8 mouse cellular contexts compared by ENCODE assay signal in genomic region chr2:156065099-156066041, GRCm38 (mm10). TPM values are rescaled to one million over a fixed set of nuclear protein-coding genes. Genes with fewer than 3 reads are reported as not detected.
DNase-seq lines count a peak whose midpoint lies in the region; ATAC-seq and TF ChIP-seq lines count a peak whose summit lies in the region.

Gene Spag4, plus strand, starts transcription at chr2:156065175.

- H3K4me2 ChIP-seq in heart, embryonic 13.5 days: peak within 1 kb of the TSS; percentile 95
- H3K4me2 ChIP-seq in kidney, postnatal 0 days (ENCODE audit: low read length): peak within 1 kb of the TSS; percentile 100
- H3K4me2 ChIP-seq in neural tube, embryonic 14.5 days (ENCODE audit: low read depth, low read length): peak within 1 kb of the TSS; percentile 87

- WGBS in heart, embryonic 13.5 days: under 1% methylated on average over 78 of the region's 81 CpGs
- under 1% methylated on average over 69 of the region's 81 CpGs for WGBS in kidney, postnatal 0 days
- WGBS in lung, adult 2 months: under 1% methylated on average over 81 of the region's 81 CpGs
- WGBS in neural tube, embryonic 14.5 days: under 1% methylated on average over 72 of the region's 81 CpGs

- H3K27ac ChIP-seq in ES-Bruce4 (ENCODE audit: insufficient read depth, low read length): no peak within 1 kb of the TSS
- H3K27ac ChIP-seq in heart, embryonic 13.5 days (replicated peaks): peak within 1 kb of the TSS; percentile 78
- H3K27ac ChIP-seq in kidney, postnatal 0 days: peak within 1 kb of the TSS; percentile 79
- peak within 1 kb of the TSS; percentile 87 for H3K27ac ChIP-seq in neural tube, embryonic 14.5 days (ENCODE audit: low read depth, low read length)

- peak within 1 kb of the TSS; percentile 84 for H3K4me3 ChIP-seq in ES-Bruce4 (ENCODE audit: low read depth, low read length)
- peak within 1 kb of the TSS; percentile 74 for H3K4me3 ChIP-seq in heart, embryonic 13.5 days
- peak within 1 kb of the TSS; percentile 76 for H3K4me3 ChIP-seq in kidney, postnatal 0 days (replicated peaks; ENCODE audit: low read depth, low read length)
- peak within 1 kb of the TSS; percentile 64 for H3K4me3 ChIP-seq in lung, adult 2 months (replicated peaks; ENCODE audit: extremely low read depth, low read depth, low read length)
- peak within 1 kb of the TSS; percentile 79 for H3K4me3 ChIP-seq in neural tube, embryonic 14.5 days (ENCODE audit: low read depth, low read length)

- TF ChIP-seq EP300 in ES-Bruce4 (IDR thresholded peaks at IDR 0.05; ENCODE audit: insufficient read depth, low read depth, low read length): no peak

- peak within 1 kb of the TSS; percentile 82 for H3K9ac ChIP-seq in ES-Bruce4 (ENCODE audit: low read depth, poor library complexity, severe bottlenecking)
- peak within 1 kb of the TSS; percentile 86 for H3K9ac ChIP-seq in heart, embryonic 13.5 days
- peak within 1 kb of the TSS; percentile 62 for H3K9ac ChIP-seq in kidney, postnatal 0 days (ENCODE audit: low read depth, low read length)
- peak within 1 kb of the TSS; percentile 78 for H3K9ac ChIP-seq in neural tube, embryonic 14.5 days (replicated peaks; ENCODE audit: low read depth, low read length)

- H3K9me3 ChIP-seq in ES-Bruce4 (replicated peaks; ENCODE audit: control insufficient read depth, insufficient read depth, low read length, poor library complexity, severe bottlenecking): no peaks in the 10 kb centered on the region
- H3K9me3 ChIP-seq in heart, embryonic 13.5 days: no peaks in the 10 kb centered on the region
- no peaks in the 10 kb centered on the region for H3K9me3 ChIP-seq in kidney, postnatal 0 days (replicated peaks; ENCODE audit: low read length)
- H3K9me3 ChIP-seq in neural tube, embryonic 14.5 days (ENCODE audit: control insufficient read depth, low read length): no peaks in the 10 kb centered on the region

- peak; percentile 62 for ATAC-seq in erythroblast, adult 5-6 weeks (replicated peaks; ENCODE audit: low FRiP score, poor library complexity, severe bottlenecking)
- peak; percentile 79 for ATAC-seq in heart, embryonic 13.5 days (ENCODE audit: extremely low read depth, insufficient number of reproducible peaks, low FRiP score, low TSS enrichment)
- peak; percentile 82 for ATAC-seq in kidney, postnatal 0 days (replicated peaks; ENCODE audit: low FRiP score, low read depth)
- peak; percentile 77 for ATAC-seq in neural tube, embryonic 14.5 days (ENCODE audit: low read depth)

- no peaks in the 10 kb centered on the region for H3K27me3 ChIP-seq in ES-Bruce4 (ENCODE audit: control insufficient read depth, insufficient read depth, low read length, poor library complexity, severe bottlenecking)
- H3K27me3 ChIP-seq in heart, embryonic 13.5 days (replicated peaks): no peaks in the 10 kb centered on the region
- H3K27me3 ChIP-seq in kidney, postnatal 0 days (ENCODE audit: insufficient read depth, low read length): no peaks in the 10 kb centered on the region
- H3K27me3 ChIP-seq in neural tube, embryonic 14.5 days (ENCODE audit: control insufficient read depth, insufficient read depth, low read length): no peaks in the 10 kb centered on the region; the same call in 1 of the 2 replicates

- TF ChIP-seq CTCF in ES-Bruce4 (IDR thresholded peaks at IDR 0.05; ENCODE audit: low read depth, low read length): no peak
- no peak for TF ChIP-seq CTCF in kidney, postnatal 0 days (IDR thresholded peaks at IDR 0.05; ENCODE audit: low read depth)
- TF ChIP-seq CTCF in lung, adult 2 months (IDR thresholded peaks at IDR 0.05; ENCODE audit: insufficient read depth, low read length): no peak

- no peaks in the 10 kb centered on the region for H3K36me3 ChIP-seq in ES-Bruce4 (ENCODE audit: control insufficient read depth, insufficient read depth, low read length, poor library complexity, severe bottlenecking)
- H3K36me3 ChIP-seq in heart, embryonic 13.5 days: peaks cover 25% of the 10 kb centered on the region
- no peaks in the 10 kb centered on the region for H3K36me3 ChIP-seq in kidney, postnatal 0 days (ENCODE audit: insufficient read depth, low read length)
- H3K36me3 ChIP-seq in neural tube, embryonic 14.5 days (ENCODE audit: control insufficient read depth, insufficient read depth, low read length): peaks cover 13% of the 10 kb centered on the region

- H3K4me1 ChIP-seq in ES-Bruce4 (ENCODE audit: control insufficient read depth, insufficient read depth, low read length): no peaks in the 10 kb centered on the region
- peaks cover 13% of the 10 kb centered on the region for H3K4me1 ChIP-seq in heart, embryonic 13.5 days
- peaks cover 8% of the 10 kb centered on the region; the same call in 1 of the 2 replicates for H3K4me1 ChIP-seq in kidney, postnatal 0 days (replicated peaks; ENCODE audit: insufficient read depth, low read length)
- H3K4me1 ChIP-seq in lung, adult 2 months (ENCODE audit: control insufficient read depth, insufficient read depth, low read length): no peaks in the 10 kb centered on the region
- H3K4me1 ChIP-seq in neural tube, embryonic 14.5 days (ENCODE audit: control insufficient read depth, insufficient read depth, low read length): peaks cover 3% of the 10 kb centered on the region; the same call in 1 of the 2 replicates

- DNase-seq in brain, embryonic 18.5 days (ENCODE audit: low read depth, low spot score): peak; percentile 24
- peak; percentile 74 for DNase-seq in kidney, postnatal 0 days (ENCODE audit: low spot score)
- peak; percentile 71 for DNase-seq in lung, adult 2 months
- DNase-seq in testis, postnatal 14 days (ENCODE audit: low spot score): peak; percentile 85

- no peak for TF ChIP-seq POLR2A in ES-Bruce4 (IDR thresholded peaks at IDR 0.05; ENCODE audit: insufficient read depth, low read length)
- TF ChIP-seq POLR2A in lung, adult 2 months (IDR thresholded peaks at IDR 0.05; ENCODE audit: borderline replicate concordance, extremely low read depth, low read depth, low read length): no peak

RNA-seq across cellular contexts. Expression of gene Spag4, which starts in this region (rescaled TPM):
- 3.8 and 6.1 TPM in 2 replicates for polyA plus RNA-seq in ES-Bruce4 (2011; ENCODE audit: insufficient read depth, insufficient read length, low read depth, missing spikeins)
- total RNA-seq in erythroblast, adult 5-6 weeks (2015; ENCODE audit: low replicate concordance): not detected in 2 replicates
- not detected in 2 replicates for total RNA-seq in erythroblast, adult 5-6 weeks (2017; ENCODE audit: low replicate concordance)
- polyA plus RNA-seq in heart, embryonic 13.5 days (2015; fragmentation: Nextera tagmentation; extraction: Ambion mirVana): 2.1 and 2.3 TPM in 2 replicates
- polyA plus RNA-seq in kidney, postnatal 0 days (2015; fragmentation: Nextera tagmentation; extraction: Ambion mirVana): 1.9 and 2.0 TPM in 2 replicates
- polyA plus RNA-seq in lung, adult 2 months (2012; rRNA removed): 1.1 and 1.8 TPM in 2 replicates
- 6.0 and 8.8 TPM in 2 replicates for polyA plus RNA-seq in neural tube, embryonic 14.5 days (2014; fragmentation: Nextera tagmentation; extraction: Ambion mirVana)

Comparison
In these comparisons a context has a peak if more than half of its experiments do, and no peak if none do; other contexts are left out.
1. Peak in ATAC-seq in erythroblast, adult 5-6 weeks; RNA of the gene not detected or under 1 TPM.
2. DNase-seq: peak in every context shown above with its lines; median percentile 85 in testis, postnatal 14 days; 74 in kidney, postnatal 0 days; 71 in lung, adult 2 months; 24 in brain, embryonic 18.5 days.